Mouse (Mus musculus) myocyte (in vitro differentiated cells): ENCODE measurements around the gene 1110008L16Rik. TPM values are rescaled to one million over a fixed set of nuclear protein-coding genes. Genes with fewer than 3 reads are reported as not detected.

Source experiments
- H3K27me3 ChIP-seq: one replicate; pipeline ENCODE4 v1.6.1; 2011; ENCODE audit not compliant: control insufficient read depth, insufficient read depth, insufficient read length
- H3K36me3 ChIP-seq: one replicate; pipeline ENCODE4 v1.6.1; 2011; ENCODE audit not compliant: control insufficient read depth, insufficient read depth
- H3K4me2 ChIP-seq: one replicate; pipeline ENCODE4 v1.6.1; 2011; ENCODE audit warnings: low read depth, control low read depth
- H3K4me3 ChIP-seq: one replicate; pipeline ENCODE4 v1.5.1; 2011; ENCODE audit warnings: mild to moderate bottlenecking, control low read depth, moderate library complexity
- H3K79me2 ChIP-seq: one replicate; pipeline ENCODE4 v1.6.1; 2011; ENCODE audit not compliant: control insufficient read depth, insufficient read depth
- H3ac ChIP-seq: one replicate; pipeline ENCODE4 v1.6.1; 2011; ENCODE audit not compliant: control insufficient read depth, insufficient read length
- CEBPB ChIP-seq: IDR thresholded peaks from 2 replicates; pipeline ENCODE4 v1.6.1; 2011; ENCODE audit warnings: mild to moderate bottlenecking, moderate library complexity; ENCODE audit not compliant: poor library complexity, insufficient read depth, severe bottlenecking
- E2F4 ChIP-seq: IDR thresholded peaks from one replicate; pipeline ENCODE4 v1.6.1; 2011; ENCODE audit warnings: mild to moderate bottlenecking, control low read depth, moderate library complexity; ENCODE audit not compliant: insufficient read depth
- MAX ChIP-seq: IDR thresholded peaks from one replicate; pipeline ENCODE4 v1.6.1; 2011; ENCODE audit warnings: low read depth, mild to moderate bottlenecking, control low read depth
- MYOD1 ChIP-seq, 3 experiments: IDR thresholded peaks; one replicate each; pipeline ENCODE4 v1.6.1; 2011; ENCODE audit warnings: control low read depth in 2 of 3, low read depth in 2 of 3, mild to moderate bottlenecking in 2 of 3, moderate library complexity in 1 of 3; ENCODE audit not compliant: insufficient read length in 2 of 3, control insufficient read depth in 1 of 3
- MYOG ChIP-seq, 3 experiments: IDR thresholded peaks; one replicate each; pipeline ENCODE4 v1.6.1; 2011; ENCODE audit warnings: control low read depth in 2 of 3, low read depth in 2 of 3, mild to moderate bottlenecking in 2 of 3; ENCODE audit not compliant: insufficient read length in 2 of 3, control insufficient read depth in 1 of 3, insufficient read depth in 1 of 3
- POLR2A ChIP-seq: IDR thresholded peaks from one replicate; pipeline ENCODE4 v1.6.1; 2011; ENCODE audit warnings: low read depth, mild to moderate bottlenecking, control low read depth, moderate library complexity; ENCODE audit not compliant: insufficient read length
- POLR2AphosphoS2 ChIP-seq: IDR thresholded peaks from one replicate; pipeline ENCODE4 v1.6.1; 2011; ENCODE audit warnings: low read depth, control low read depth; ENCODE audit not compliant: insufficient read length
- REST ChIP-seq: IDR thresholded peaks from one replicate; pipeline ENCODE4 v1.6.1; 2011; ENCODE audit warnings: mild to moderate bottlenecking, control low read depth, moderate library complexity; ENCODE audit not compliant: insufficient read depth, insufficient read length
- SRF ChIP-seq: IDR thresholded peaks from one replicate; pipeline ENCODE4 v1.6.1; 2011; ENCODE audit warnings: low read depth; ENCODE audit not compliant: control insufficient read depth, insufficient read length
- TCF12 ChIP-seq: IDR thresholded peaks from one replicate; pipeline ENCODE4 v1.6.1; 2011; ENCODE audit warnings: mild to moderate bottlenecking, control low read depth; ENCODE audit not compliant: poor library complexity, insufficient read depth, severe bottlenecking
- TCF3 ChIP-seq: IDR thresholded peaks from one replicate; pipeline ENCODE4 v1.6.1; 2011; ENCODE audit warnings: low read depth, control low read depth; ENCODE audit not compliant: insufficient read length
- USF1 ChIP-seq: IDR thresholded peaks from one replicate; pipeline ENCODE4 v1.6.1; 2011; ENCODE audit warnings: low read depth, mild to moderate bottlenecking, control low read depth, moderate library complexity
- polyA plus RNA-seq: library from polyadenylated mRNA; unstranded; fragments of >200 nt; fragmentation: generic; extraction: Trizol; gene quantifications from one replicate; pipeline ENCODE4 v1.2.1, GENCODE M21; 2012; ENCODE audit warnings: missing spikeins

The 1110008L16Rik gene
- polyA plus RNA-seq, 1 experiment, result 8.2 TPM

DNA sequence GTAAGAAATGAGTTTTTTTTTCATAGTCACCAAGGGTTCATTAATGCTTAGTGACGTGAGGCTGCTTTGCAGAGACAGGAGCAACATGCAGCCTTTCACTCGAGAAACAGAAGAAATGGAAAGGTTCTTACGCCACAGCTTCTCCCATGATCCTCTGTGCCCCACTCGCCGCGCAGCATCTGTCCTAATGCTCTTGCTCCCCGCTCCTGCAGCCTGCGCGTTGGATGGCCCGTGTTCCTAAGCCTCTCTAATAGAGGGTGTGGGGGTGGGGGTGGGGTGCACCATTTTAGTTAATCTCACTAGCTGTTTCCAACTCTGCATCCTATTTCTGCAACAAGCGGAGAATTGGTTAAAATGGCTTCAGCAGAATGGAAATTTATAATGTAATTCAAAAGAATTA lies 44.6 kb downstream of the 1110008L16Rik start:
- H3K79me2 ChIP-seq, result no peaks in the 10 kb centered on the region
- H3K27me3 ChIP-seq, result no peaks in the 10 kb centered on the region
- H3K36me3 ChIP-seq, result no peaks in the 10 kb centered on the region
- H3K4me3 ChIP-seq, result no peak overlapping the region
- no peak overlapping the region for H3K4me2 ChIP-seq
- TF ChIP-seq REST (no peak), POLR2A (no peak), USF1 (no peak), TCF3 (no peak), MAX (no peak), SRF (no peak), E2F4 (no peak), POLR2AphosphoS2 (no peak), MYOG (IDR thresholded peaks at IDR 0.05; ENCODE audit: control insufficient read depth in 1 of 3, insufficient read depth in 1 of 3, insufficient read length in 2 of 3, low read depth in 2 of 3) (no peak), CEBPB (no peak), TCF12 (no peak), MYOD1 (IDR thresholded peaks at IDR 0.05; ENCODE audit: control insufficient read depth in 1 of 3, insufficient read length in 2 of 3, low read depth in 2 of 3) (no peak)
- no peak overlapping the region for H3ac ChIP-seq

- no peaks in the 10 kb centered on the region for H3K27me3 ChIP-seq
- TF ChIP-seq TCF12 (no peak), CEBPB (no peak), USF1 (no peak), POLR2AphosphoS2 (no peak), MYOG (IDR thresholded peaks at IDR 0.05; ENCODE audit: control insufficient read depth in 1 of 3, insufficient read depth in 1 of 3, insufficient read length in 2 of 3, low read depth in 2 of 3) (no peak), SRF (no peak), POLR2A (no peak), MYOD1 (IDR thresholded peaks at IDR 0.05; ENCODE audit: control insufficient read depth in 1 of 3, insufficient read length in 2 of 3, low read depth in 2 of 3) (no peak), TCF3 (no peak), REST (no peak), MAX (no peak), E2F4 (no peak)
- no peak overlapping the region for H3K4me3 ChIP-seq
- no peak overlapping the region for H3K4me2 ChIP-seq
- H3K36me3 ChIP-seq, result no peaks in the 10 kb centered on the region
- H3K79me2 ChIP-seq, result no peaks in the 10 kb centered on the region
- H3ac ChIP-seq, result no peak overlapping the region
Observed at GRCm38 (mm10) chr12:55344583-55344982, 45.2 kb downstream of the 1110008L16Rik start.

DNA sequence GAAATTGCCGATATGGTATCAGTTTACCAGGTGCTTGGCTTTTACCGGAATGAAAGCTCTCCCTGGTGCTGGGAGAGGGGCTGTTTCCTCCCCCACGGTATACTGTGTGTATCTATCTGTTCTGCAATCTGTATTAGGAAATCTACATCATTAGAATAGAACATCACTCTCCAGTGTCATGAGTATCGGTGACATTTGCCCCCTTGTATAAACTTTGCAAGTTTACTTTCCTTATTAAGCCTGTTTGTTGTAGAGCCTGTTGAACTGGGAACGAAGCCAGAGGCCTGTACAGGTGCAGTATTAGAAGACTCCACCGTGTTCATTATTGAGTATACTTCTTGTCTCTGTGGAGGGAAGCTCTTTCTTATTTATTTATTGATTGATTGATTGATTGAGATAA lies 54.0 kb downstream of the 1110008L16Rik start:
- H3K27me3 ChIP-seq, result no peaks in the 10 kb centered on the region
- TF ChIP-seq POLR2A, result no peak
- no peak for TF ChIP-seq SRF
- no peak for TF ChIP-seq MYOD1 (IDR thresholded peaks at IDR 0.05; ENCODE audit: control insufficient read depth in 1 of 3, insufficient read length in 2 of 3, low read depth in 2 of 3)
- TF ChIP-seq TCF3, result no peak
- no peak for TF ChIP-seq MAX
- H3K36me3 ChIP-seq, result no peaks in the 10 kb centered on the region
- H3ac ChIP-seq, result no peak overlapping the region
- H3K4me3 ChIP-seq, result no peak overlapping the region
- H3K4me2 ChIP-seq, result no peak overlapping the region
- H3K79me2 ChIP-seq, result no peaks in the 10 kb centered on the region

GRCm38 (mm10) chr12:55354904-55355303 lies 55.5 kb downstream of the 1110008L16Rik start:
- Histone ChIP-seq H3K4me2 (no peak overlapping the region), H3K36me3 (no peaks in the 10 kb centered on the region), H3ac (no peak overlapping the region), H3K27me3 (no peaks in the 10 kb centered on the region), H3K4me3 (no peak overlapping the region), H3K79me2 (no peaks in the 10 kb centered on the region)
- TF ChIP-seq POLR2AphosphoS2, result no peak
- TF ChIP-seq POLR2A, result no peak
- no peak for TF ChIP-seq CEBPB
- TF ChIP-seq E2F4, result no peak
- TF ChIP-seq USF1, result no peak
- TF ChIP-seq TCF3, result no peak
- no peak for TF ChIP-seq MAX
- TF ChIP-seq MYOD1 (IDR thresholded peaks at IDR 0.05; ENCODE audit: control insufficient read depth in 1 of 3, insufficient read length in 2 of 3, low read depth in 2 of 3), result no peak
- no peak for TF ChIP-seq SRF
- TF ChIP-seq TCF12, result no peak
- no peak for TF ChIP-seq MYOG (IDR thresholded peaks at IDR 0.05; ENCODE audit: control insufficient read depth in 1 of 3, insufficient read depth in 1 of 3, insufficient read length in 2 of 3, low read depth in 2 of 3)
- no peak for TF ChIP-seq REST

DNA sequence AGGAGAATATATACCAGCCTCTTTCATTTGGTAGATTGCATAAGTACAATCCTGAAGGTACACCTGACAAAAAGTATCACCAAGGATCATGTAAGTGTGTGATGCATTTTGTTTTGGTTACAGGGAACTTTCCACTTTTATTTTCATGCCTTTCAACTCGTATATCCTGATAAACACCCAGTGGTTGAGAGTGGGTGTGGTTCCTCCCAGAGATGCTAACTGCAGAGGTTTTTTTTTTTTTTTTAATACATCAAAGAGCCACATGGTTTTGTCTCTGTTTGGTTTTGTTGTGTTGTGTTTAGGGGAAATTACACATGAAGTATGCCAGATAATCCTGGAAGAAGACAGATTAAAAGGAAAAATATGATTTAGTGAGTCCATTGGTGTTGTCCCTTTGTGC lies 57.9 kb downstream of the 1110008L16Rik start:
- Histone ChIP-seq H3K36me3 (no peaks in the 10 kb centered on the region), H3K79me2 (no peaks in the 10 kb centered on the region), H3ac (no peak overlapping the region), H3K4me3 (no peak overlapping the region), H3K4me2 (no peak overlapping the region), H3K27me3 (no peaks in the 10 kb centered on the region)
- TF ChIP-seq MYOD1 (IDR thresholded peaks at IDR 0.05; ENCODE audit: control insufficient read depth in 1 of 3, insufficient read length in 2 of 3, low read depth in 2 of 3), result no peak
- TF ChIP-seq MAX, result no peak
- TF ChIP-seq USF1, result no peak
- no peak for TF ChIP-seq TCF12
- no peak for TF ChIP-seq E2F4
- no peak for TF ChIP-seq POLR2A
- TF ChIP-seq CEBPB, result no peak
- no peak for TF ChIP-seq TCF3
- TF ChIP-seq SRF, result no peak
- no peak for TF ChIP-seq MYOG (IDR thresholded peaks at IDR 0.05; ENCODE audit: control insufficient read depth in 1 of 3, insufficient read depth in 1 of 3, insufficient read length in 2 of 3, low read depth in 2 of 3)
- no peak for TF ChIP-seq POLR2AphosphoS2
- TF ChIP-seq REST, result no peak
